Mouse (Mus musculus): Measurements from ENCODE around the gene Rnf144b. TPM values are rescaled to one million over a fixed set of nuclear protein-coding genes. Genes with fewer than 3 reads are reported as not detected.

The Rnf144b gene
- polyA plus RNA-seq, 1 experiment = 20.9 TPM

DNA sequence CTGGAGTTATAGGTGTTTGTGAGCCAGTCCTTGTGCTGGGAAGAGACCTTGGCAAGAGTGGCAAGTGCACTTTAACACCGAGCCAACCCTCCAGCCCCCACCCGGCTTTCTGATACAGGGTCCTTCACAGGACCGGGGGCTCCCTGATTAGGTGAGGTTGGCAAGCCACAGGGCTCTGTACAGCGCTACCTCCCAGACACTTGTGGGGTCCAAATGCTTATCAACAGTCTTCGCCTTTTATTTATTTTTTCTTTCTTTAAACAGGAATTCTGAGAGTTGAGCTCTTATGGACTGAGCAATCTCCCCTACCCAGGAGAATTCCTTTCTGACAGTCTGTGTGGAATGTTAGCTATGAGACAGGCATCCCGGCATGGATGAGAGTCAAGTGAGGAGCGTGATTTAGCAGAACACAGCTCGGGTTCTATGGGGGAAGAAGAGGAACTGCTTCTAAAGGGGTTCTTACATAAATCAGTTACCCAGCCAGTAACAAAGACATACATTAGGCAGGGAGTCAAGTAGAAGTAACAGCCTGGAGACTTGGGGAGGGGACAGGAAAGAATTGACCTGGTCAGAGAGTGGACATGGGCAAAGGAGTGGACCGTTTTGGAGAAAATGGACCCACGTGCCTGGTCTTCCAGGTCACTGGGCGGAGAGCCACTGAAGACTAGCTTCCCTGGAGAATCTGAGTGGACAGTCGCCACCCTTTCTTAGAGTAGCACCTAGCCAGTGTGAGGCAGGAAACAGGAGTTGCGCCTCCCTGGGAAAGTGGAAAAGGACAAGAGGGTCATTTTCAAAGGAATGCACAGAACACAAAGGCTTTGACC lies 154.8 kb downstream of the Rnf144b start:
- Histone ChIP-seq H3K27ac (ENCODE audit: control insufficient read depth, insufficient read depth, low read depth, low read length) (no peak overlapping the region), H3K27me3 (ENCODE audit: control insufficient read depth, insufficient read depth, low read length) (no peaks in the 10 kb centered on the region), H3K4me3 (ENCODE audit: control insufficient read depth, low read depth, low read length) (no peak overlapping the region), H3K4me1 (ENCODE audit: control insufficient read depth, insufficient read depth, low read length) (no peaks in the 10 kb centered on the region; the same call in none of the 2 replicates), H3K36me3 (ENCODE audit: control insufficient read depth, insufficient read depth, low read length) (no peaks in the 10 kb centered on the region)
- TF ChIP-seq CTCF (IDR thresholded peaks at IDR 0.05; ENCODE audit: control insufficient read depth, insufficient read depth, insufficient replicate concordance, low read depth, low read length) (no peak), POLR2A (IDR thresholded peaks at IDR 0.05; ENCODE audit: control insufficient read depth, low read depth, low read length) (no peak)

- Histone ChIP-seq H3K4me1 (ENCODE audit: control insufficient read depth, insufficient read depth, low read length) (no peaks in the 10 kb centered on the region; the same call in none of the 2 replicates), H3K4me3 (ENCODE audit: control insufficient read depth, low read depth, low read length) (no peak overlapping the region), H3K27me3 (ENCODE audit: control insufficient read depth, insufficient read depth, low read length) (no peaks in the 10 kb centered on the region), H3K27ac (ENCODE audit: control insufficient read depth, insufficient read depth, low read depth, low read length) (no peak overlapping the region), H3K36me3 (ENCODE audit: control insufficient read depth, insufficient read depth, low read length) (no peaks in the 10 kb centered on the region)
- TF ChIP-seq POLR2A (IDR thresholded peaks at IDR 0.05; ENCODE audit: control insufficient read depth, low read depth, low read length) = no peak
- TF ChIP-seq CTCF (IDR thresholded peaks at IDR 0.05; ENCODE audit: control insufficient read depth, insufficient read depth, insufficient replicate concordance, low read depth, low read length) = no peak
Observed at GRCm38 (mm10) chr13:47277824-47278290, 155.4 kb downstream of the Rnf144b start.

DNA sequence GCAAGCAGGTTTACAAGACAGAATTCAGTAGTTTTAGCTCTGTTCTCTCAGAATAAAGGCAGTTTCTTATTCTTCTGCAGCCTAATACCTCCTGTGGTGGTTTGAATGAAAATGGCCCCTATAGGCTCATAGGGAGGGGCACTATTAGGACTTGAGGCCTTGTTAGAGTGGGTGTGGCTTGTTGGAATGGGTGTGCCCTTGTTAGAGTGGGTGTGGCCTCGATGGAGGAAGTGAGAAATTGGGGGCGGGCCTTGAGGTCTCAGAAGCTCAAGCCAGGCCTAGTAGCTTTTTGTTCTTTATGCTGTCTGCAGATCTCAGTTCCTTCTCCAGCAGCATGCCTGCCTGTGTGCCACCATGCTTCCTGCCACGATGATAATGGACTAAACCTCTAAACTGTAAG lies 159.8 kb downstream of the Rnf144b start:
- TF ChIP-seq CTCF (IDR thresholded peaks at IDR 0.05; ENCODE audit: control insufficient read depth, insufficient read depth, insufficient replicate concordance, low read depth, low read length) (no peak), POLR2A (IDR thresholded peaks at IDR 0.05; ENCODE audit: control insufficient read depth, low read depth, low read length) (no peak)
- Histone ChIP-seq H3K4me3 (ENCODE audit: control insufficient read depth, low read depth, low read length) (no peak overlapping the region), H3K4me1 (ENCODE audit: control insufficient read depth, insufficient read depth, low read length) (no peaks in the 10 kb centered on the region; the same call in 1 of the 2 replicates), H3K27me3 (ENCODE audit: control insufficient read depth, insufficient read depth, low read length) (no peaks in the 10 kb centered on the region), H3K27ac (ENCODE audit: control insufficient read depth, insufficient read depth, low read depth, low read length) (no peak overlapping the region), H3K36me3 (ENCODE audit: control insufficient read depth, insufficient read depth, low read length) (no peaks in the 10 kb centered on the region)

DNA sequence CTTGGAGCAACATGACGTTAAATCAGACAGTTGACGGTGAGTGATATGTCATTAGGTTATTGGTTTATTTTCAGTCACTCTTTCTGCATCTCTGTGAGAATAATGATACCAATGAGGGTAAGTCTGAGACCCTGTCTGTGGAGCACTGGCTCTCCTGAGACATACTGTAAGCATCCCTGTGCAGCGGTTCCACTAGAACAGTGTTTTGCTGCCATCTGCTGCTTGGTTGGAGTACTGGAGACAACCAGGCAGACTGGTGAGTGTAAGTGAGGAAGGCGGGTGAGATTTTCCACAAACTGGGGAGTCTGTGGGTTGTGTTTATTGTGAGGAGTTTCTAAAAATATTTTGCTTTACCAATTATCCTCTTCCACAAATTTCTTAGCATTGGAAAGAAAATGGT lies 166.0 kb downstream of the Rnf144b start:
- Histone ChIP-seq H3K27me3 (ENCODE audit: control insufficient read depth, insufficient read depth, low read length) (no peaks in the 10 kb centered on the region), H3K4me3 (ENCODE audit: control insufficient read depth, low read depth, low read length) (no peak overlapping the region), H3K36me3 (ENCODE audit: control insufficient read depth, insufficient read depth, low read length) (no peaks in the 10 kb centered on the region), H3K27ac (ENCODE audit: control insufficient read depth, insufficient read depth, low read depth, low read length) (no peak overlapping the region), H3K4me1 (ENCODE audit: control insufficient read depth, insufficient read depth, low read length) (no peaks in the 10 kb centered on the region)
- TF ChIP-seq CTCF (IDR thresholded peaks at IDR 0.05; ENCODE audit: control insufficient read depth, insufficient read depth, insufficient replicate concordance, low read depth, low read length) = peak; percentile 54; the same call in 1 of the 2 replicates
- TF ChIP-seq POLR2A (IDR thresholded peaks at IDR 0.05; ENCODE audit: control insufficient read depth, low read depth, low read length) = no peak

- H3K27me3 ChIP-seq (ENCODE audit: control insufficient read depth, insufficient read depth, low read length) = no peaks in the 10 kb centered on the region
- no peak for TF ChIP-seq POLR2A (IDR thresholded peaks at IDR 0.05; ENCODE audit: control insufficient read depth, low read depth, low read length)
- TF ChIP-seq CTCF (IDR thresholded peaks at IDR 0.05; ENCODE audit: control insufficient read depth, insufficient read depth, insufficient replicate concordance, low read depth, low read length) = no peak
- no peak overlapping the region for H3K4me3 ChIP-seq (ENCODE audit: control insufficient read depth, low read depth, low read length)
- H3K36me3 ChIP-seq (ENCODE audit: control insufficient read depth, insufficient read depth, low read length) = no peaks in the 10 kb centered on the region
- H3K4me1 ChIP-seq (ENCODE audit: control insufficient read depth, insufficient read depth, low read length) = no peaks in the 10 kb centered on the region
- no peak overlapping the region for H3K27ac ChIP-seq (ENCODE audit: control insufficient read depth, insufficient read depth, low read depth, low read length)
Observed at GRCm38 (mm10) chr13:47296465-47296864, 174.0 kb downstream of the Rnf144b start.

Other genes with a start within 250 kb of the Rnf144b start
- gene Kif13a, start 192.8 kb upstream of the Rnf144b start, polyA plus RNA-seq (2012; rRNA removed) = 5.3 and 7.4 TPM in 2 replicates
- 0.49 and 0.75 TPM in 2 replicates for gene Nhlrc1, start 107.8 kb upstream of the Rnf144b start, polyA plus RNA-seq (2012; rRNA removed)
- 2.0 and 2.3 TPM in 2 replicates for gene Kdm1b, start 79.2 kb upstream of the Rnf144b start, polyA plus RNA-seq (2012; rRNA removed)
- gene Tpmt, start 77.9 kb upstream of the Rnf144b start, polyA plus RNA-seq (2012; rRNA removed) = 2.9 and 3.4 TPM in 2 replicates
- 5.3 and 6.5 TPM in 2 replicates for gene Dek, start 16.5 kb upstream of the Rnf144b start, polyA plus RNA-seq (2012; rRNA removed)

Data from testis, adult 2 months (tissue).